Mouse (Mus musculus) heart, postnatal 36 days (tissue): ENCODE data around the gene Fxyd4. TPM values are rescaled to one million over a fixed set of nuclear protein-coding genes. Genes with fewer than 3 reads are reported as not detected.

ENCODE experiments used
- DNase-seq, 2 experiments: peaks; one replicate each; pipeline ENCODE4 v3.0.0; 2021 to 2022
- intact Hi-C: fragments of 180-260 bp; cut with DNase I; formaldehyde crosslinking; loops from one replicate; pipeline ENCODE4 v1.15.1; 2025
- total RNA-seq, 2 experiments: library from RNA; stranded (reverse); gene quantifications; 2 replicates each; pipeline ENCODE4 v1.2.3; 2021

The Fxyd4 gene
- not detected for total RNA-seq

DNA sequence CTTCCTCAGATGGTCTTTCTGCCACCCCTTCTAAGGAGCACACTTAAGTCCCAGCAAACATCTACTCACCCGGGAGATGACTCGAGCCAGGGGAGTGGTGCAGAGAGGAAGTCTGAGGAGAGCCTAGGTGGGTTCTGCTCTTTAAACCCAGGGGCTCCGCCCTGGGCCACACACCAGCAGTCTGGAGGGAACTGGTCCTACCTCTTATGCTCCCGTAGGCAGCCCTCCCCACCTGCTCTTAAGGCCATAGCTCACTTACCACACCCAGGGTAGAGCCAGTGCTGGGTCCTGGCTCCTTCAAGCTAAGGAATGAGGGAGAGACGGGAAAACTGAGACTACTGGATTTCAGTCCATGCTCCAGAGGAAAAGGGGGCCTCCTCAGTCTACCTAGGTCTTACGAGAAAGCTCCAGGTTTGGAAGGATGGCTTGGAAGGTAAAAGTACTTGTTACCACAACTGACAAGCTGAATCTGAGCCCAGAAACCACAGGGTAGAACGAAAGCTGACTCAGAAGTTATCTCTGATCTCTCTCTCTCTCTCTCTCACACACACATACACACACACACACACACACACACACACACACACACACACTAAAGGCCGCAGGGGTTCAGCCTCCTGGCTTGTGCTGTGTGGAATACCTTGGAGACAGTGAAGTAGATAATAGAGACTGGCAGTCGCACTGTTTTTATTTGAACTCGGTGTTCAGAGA lies at the start of gene Fxyd4:
TSS of gene Fxyd4 (minus strand) at position 471 of the 711 bp plus-strand sequence.
- DNase-seq: no peak
- intact Hi-C loops: no loop called here

GRCm38 (mm10) chr6:117987173-117987572 lies 49.7 kb upstream of the Fxyd4 start:
- intact Hi-C loops: no loop called here
- DNase-seq: no peak

- DNase-seq: no peak
- intact Hi-C loops: no loop called here
These were observed 29.2 kb upstream of the Fxyd4 start for GRCm38 (mm10) chr6:117966729-117967128.

DNA sequence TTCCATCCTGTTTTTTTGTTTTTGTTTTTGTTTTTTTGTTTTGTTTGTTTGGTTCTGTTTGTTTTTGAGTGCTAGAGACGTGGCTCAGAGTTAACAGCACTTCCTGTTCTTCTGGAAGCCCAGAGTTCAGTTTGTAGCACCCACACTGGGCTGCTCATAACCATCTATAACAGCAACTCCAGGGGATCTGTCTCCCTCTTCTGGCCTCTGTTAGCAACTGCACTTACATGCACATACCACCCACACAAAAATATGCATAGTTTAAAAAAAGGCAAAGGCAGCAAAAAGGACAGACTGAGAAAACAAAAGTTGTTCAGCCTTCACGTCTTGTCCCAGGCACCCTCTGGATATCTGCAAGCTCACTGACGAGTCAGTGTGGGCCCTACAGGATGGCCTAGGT lies 25.7 kb upstream of the Fxyd4 start:
- no peak for DNase-seq
- intact Hi-C loops: no loop called here

DNA sequence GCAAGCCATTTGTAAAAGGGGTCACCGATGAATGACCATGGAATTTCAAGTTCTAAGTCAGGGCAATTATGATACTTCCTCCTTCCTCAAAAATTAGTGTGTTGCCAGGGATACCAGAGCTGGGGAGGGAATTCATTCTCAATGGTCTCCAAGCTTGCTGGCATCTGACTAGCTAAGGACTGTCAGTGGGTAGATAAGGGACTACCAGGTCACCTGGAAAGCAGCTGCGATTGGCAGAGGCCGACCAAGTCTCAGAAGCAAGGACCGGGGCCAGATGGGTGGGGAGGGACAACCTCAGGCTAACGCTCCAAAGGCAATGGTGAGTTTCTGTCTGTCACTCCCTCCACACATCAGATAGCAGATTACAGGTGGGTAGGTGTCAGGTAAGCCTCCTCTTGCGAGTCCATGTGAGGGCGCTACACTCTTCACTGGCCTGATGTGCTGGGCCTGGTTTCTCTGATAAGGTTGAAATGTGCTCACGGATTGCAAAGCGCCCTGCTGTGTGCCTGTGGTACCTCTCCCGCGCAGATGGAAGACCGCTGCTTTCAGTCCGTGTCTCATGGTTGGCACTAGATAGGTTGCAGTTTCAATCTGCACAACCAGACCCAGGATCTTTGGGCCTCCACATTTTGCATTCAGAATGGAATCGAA lies 19.5 kb upstream of the Fxyd4 start:
- DNase-seq: no peak
- intact Hi-C loops: no loop called here

DNA sequence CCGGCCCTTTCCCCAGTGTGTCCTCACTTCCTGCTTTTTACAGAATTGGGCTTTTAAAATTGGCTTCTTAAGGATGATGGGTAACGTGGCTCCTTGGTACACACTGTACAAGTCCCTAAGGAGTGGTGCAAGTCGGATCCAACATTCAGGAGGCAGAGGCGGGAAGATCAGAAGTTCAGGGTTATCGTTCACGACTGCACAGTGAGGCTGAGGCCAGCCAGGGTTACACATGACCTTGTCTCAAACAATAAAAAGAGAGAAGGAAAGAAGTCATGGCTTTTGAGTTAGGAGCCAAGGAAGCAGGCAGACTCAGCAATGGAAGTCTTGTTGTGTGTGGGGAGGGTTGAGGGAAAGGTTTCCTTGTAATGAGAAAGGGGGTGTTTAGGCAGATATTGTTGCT lies 18.7 kb upstream of the Fxyd4 start:
- intact Hi-C loops: no loop called here
- no peak for DNase-seq

DNA sequence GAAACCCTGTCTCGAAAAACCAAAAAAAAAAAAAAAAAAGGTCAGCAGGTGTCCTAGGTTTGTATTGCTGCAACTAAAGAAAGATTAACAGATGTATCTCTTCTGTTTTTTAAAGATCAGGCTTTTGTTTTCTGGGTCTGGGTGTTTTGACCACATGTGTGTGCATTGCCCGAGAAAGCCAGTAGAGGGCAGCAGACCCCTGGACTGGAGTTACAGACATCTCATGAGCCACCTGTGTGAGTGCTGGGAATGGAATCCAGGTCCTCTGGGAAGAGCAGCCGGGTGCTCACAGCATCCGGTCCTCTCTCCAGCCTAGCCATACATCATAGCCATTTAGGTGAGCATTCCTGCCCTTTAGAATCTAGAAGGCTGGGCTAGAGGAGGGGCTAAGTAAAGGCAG lies 14.8 kb upstream of the Fxyd4 start:
- no peak for DNase-seq
- intact Hi-C loops: no loop called here

DNA sequence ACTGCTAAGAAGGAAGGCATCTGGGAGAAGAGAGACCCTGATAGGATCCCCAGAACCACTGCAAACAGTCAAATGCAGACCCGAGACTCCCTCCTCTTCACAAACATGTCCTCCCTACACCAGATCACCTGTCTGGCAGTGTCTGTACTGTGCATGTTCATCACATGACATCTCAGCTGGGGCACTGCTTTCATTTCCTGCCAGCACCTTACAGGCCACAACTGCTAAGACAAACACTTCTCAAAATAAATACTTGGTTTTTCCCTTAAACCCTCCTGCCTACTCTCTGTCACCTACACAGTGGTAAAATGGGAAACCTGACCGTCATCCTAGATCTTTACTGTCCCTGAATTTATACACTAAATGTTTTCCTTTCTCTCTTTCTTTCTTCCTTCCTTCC lies 6.4 kb upstream of the Fxyd4 start:
- DNase-seq: no peak
- intact Hi-C loops: no loop called here

DNA sequence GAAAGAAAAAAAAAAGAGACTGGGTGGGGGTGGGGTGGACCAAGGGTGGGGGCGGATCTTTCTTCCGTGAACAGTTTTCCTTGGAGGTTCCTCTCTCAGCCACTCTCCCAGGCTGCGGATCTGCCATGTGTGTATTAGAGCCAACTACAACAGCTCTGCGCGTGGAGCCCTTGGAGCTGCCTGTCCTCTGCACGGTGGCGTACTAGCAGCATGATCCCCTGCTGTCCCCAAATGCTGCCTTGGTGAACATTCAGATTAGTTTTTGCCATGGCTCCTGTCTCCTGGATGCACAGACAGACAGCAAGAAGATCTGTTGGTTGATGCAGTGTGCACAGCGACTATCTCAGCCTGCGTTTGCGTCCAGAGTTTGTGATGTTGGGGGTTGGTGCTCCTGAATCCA lies 5.3 kb upstream of the Fxyd4 start:
- no peak for DNase-seq
- intact Hi-C loops: no loop called here

DNA sequence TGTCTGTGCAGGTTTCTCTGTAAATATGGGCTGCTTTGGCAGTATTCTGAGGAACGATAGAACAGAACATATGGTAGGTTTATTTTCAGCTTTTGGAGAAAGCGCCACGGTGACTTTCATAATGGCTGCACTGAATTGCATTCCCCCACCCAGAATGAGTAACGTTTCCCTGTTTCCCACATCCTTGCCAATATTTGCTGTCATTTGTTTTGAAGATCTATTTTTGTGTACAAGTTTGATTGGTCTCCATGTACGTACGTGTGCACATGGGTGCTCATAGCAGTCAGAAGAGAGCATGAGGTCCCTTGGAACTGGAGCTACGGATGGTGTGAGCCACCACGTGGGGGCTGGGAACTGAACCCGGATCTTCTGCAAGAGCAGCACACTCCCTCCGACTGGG lies 1.5 kb upstream of the Fxyd4 start:
- no peak for DNase-seq
- intact Hi-C loops: no loop called here

GRCm38 (mm10) chr6:117935681-117936612 lies 1.5 kb downstream of the Fxyd4 start:
- DNase-seq: no peak
- intact Hi-C loops: no loop called here

- no peak for DNase-seq
- intact Hi-C loops: no loop called here
These were observed 3.2 kb downstream of the Fxyd4 start for GRCm38 (mm10) chr6:117934301-117934700.

DNA sequence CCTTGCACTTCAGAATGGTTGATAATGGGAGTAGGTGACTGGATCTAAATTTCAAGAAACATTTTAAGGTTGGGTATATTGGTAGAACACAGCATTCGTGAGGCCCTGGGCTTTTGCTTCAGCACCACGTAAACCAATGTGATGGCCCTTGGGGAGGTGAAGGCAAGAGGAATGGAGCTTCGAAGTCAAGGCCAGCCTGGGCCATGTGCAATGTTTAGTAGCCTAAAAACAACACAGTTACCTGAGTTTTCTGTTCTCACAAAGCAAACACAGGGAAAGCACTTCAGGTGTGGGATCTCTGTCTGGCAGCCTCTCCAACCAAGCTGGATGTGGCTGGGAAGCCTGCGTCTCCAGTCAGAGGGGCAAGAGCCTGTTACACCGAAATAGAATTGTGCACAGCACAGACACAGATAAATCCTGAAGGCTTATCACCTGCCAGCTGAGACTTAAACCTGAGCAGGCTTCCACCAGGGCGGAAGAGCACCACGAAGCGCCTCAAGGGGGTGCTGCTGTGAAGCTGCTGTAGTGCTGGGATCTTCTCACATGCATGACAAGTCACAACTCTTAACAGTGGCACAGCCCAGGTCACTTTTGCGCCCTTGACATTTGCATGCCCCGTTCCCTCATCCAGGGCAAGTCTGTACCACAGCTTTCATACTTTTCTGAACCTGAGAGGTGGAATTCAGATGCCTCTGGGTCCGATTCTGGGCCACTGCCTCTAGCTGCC lies 5.0 kb downstream of the Fxyd4 start:
- DNase-seq: no peak
- intact Hi-C loops: no loop called here

DNA sequence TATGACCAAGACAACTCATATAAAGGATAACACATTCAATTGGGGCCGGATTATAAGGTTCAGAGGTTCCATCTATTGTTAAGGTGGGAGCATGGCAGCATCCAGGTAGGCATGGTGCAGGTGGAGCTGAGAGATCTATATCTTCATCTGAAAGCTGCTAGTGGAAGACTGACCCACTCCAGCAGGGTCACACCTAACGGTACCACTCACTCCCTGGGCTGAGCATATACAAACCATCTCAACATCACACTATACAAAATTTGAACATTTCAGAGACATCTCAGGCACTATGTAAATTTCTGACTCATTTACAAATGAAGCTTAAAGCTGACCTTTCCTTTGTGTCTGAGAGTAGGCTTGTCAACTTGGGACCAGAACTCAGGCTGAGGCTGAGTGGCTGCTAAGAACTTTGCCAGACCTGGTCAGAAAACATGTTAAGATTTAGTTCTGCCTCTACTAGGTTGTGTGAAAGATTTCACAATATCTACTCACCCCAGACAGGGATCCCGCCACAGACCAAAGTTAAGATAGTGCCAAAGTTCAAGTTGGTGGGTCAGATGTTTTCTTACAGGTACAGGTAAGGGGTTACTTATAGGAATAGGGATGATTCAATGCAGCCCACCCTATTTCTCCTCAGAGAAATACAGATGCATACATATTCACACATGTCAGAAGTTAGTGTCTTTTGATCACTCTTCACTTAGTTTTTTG lies 7.4 kb downstream of the Fxyd4 start:
- no peak for DNase-seq
- intact Hi-C loops: no loop called here

DNA sequence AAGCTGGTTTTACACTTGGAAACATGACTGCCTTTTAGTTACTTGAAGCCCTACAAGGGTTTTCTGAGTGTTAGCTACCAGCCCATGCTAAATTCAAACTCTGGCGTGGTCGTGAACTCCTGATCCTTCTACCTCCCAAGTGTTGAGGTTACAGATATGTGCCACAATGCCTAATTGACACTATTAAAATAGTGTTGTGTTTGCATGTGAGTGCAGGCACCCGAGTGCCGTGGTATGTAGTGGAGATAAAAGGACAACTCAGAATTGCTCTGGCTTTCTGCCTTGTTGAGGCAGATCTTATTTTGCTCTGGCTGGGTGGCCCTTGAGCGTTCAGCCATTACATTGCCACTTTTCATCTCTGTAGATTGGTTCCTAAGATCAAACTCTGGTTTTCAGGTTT lies 8.7 kb downstream of the Fxyd4 start:
- intact Hi-C loops: no loop called here
- DNase-seq: no peak

- no peak for DNase-seq
- intact Hi-C loops: no loop called here
These were observed 9.5 kb downstream of the Fxyd4 start for GRCm38 (mm10) chr6:117927955-117928354.

DNA sequence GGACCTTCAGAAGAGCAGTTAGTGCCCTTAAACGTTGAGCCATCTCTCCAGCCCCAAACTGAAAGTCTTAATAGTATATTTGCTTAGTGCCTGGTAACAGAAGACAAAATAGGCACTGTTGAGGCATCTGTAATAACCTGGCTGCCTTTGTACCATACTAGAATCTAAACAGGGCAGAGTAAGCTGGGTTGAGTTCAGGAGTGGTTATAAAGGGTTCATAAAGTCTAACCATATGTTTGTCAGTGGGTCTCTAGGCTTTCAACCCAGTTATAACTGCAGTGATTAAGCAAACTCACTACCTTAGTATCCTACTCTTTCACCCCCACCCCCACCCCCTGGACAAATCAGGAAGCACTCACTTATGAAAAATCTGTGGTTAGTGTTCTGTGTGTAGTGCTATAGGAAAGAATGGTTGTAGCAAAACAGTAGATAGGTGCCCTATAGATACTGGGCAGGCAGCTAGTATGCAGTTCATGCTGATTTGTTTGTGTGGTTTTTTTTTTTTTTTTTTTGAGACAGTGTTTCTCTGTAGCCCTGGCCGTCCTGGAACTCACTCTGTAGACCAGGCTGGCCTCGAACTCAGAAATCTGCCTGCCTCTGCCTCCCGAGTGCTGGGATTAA lies 10.5 kb downstream of the Fxyd4 start:
- no peak for DNase-seq
- intact Hi-C loops: no loop called here

DNA sequence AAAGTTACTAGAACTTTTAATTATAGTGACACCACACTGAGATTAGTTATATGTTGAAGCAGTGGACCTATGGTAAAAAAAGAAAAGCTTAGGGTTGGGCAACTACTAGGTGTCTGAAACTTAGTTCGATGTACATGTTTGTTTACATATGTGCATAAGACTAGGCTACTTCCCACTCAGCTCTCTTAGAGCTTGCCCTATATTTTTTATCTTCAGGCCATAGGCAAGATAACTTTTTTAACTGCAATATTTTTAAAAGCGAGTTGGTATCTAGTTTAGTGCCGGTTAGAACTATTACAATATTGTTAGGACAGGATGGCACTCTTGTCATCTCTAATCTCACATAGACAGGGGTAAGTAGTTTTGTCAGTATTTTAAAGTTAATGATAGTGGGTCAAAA lies 15.5 kb downstream of the Fxyd4 start:
- DNase-seq: no peak
- intact Hi-C loops: loop anchor here (5.0 kb wide), 1 partner anchor 65 kb away; no protein-coding TSS in a partner anchor
